Mouse (Mus musculus) stomach, postnatal 0 days (tissue): ENCODE results near the gene Gm973. TPM values are rescaled to one million over a fixed set of nuclear protein-coding genes. Genes with fewer than 3 reads are reported as not detected.

Experiments used
- ATAC-seq: fragments of 200-750 bp; cut with Nextera tagmentation; 2 replicates; pipeline ENCODE4 v1.8.0; 2017; ENCODE audit not compliant: low FRiP score, low TSS enrichment
- DNase-seq: peaks from one replicate; pipeline ENCODE4 v3.0.0-alpha.2; 2016; ENCODE audit warnings: low spot score
- H3K27ac ChIP-seq: fragments of 300-500 bp; sonication (generic); replicated peaks from 2 replicates; pipeline ENCODE4 v1.5.1; 2014; ENCODE audit warnings: mild to moderate bottlenecking, control low read depth
- H3K27me3 ChIP-seq: fragments of 300-500 bp; sonication (generic); 2 replicates; pipeline ENCODE4 v1.6.1; 2014; ENCODE audit warnings: low read length; ENCODE audit not compliant: control insufficient read depth, insufficient read depth
- H3K36me3 ChIP-seq: fragments of 300-500 bp; sonication (generic); 2 replicates; pipeline ENCODE4 v1.6.1; 2014; ENCODE audit warnings: low read length, mixed read lengths; ENCODE audit not compliant: control insufficient read depth, insufficient read depth
- H3K4me1 ChIP-seq: fragments of 300-500 bp; sonication (generic); replicated peaks from 2 replicates; pipeline ENCODE4 v1.6.1; 2014; ENCODE audit warnings: antibody characterized with exemption; ENCODE audit not compliant: control insufficient read depth, insufficient read depth
- H3K4me2 ChIP-seq: fragments of 300-500 bp; sonication (generic); replicated peaks from 2 replicates; pipeline ENCODE4 v1.6.1; 2014; ENCODE audit warnings: low read depth, mild to moderate bottlenecking, control low read depth, moderate library complexity
- H3K4me3 ChIP-seq: fragments of 300-500 bp; sonication (generic); 2 replicates; pipeline ENCODE4 v1.5.1; 2014; ENCODE audit warnings: low read depth, low read length, control low read depth
- H3K9ac ChIP-seq: fragments of 300-500 bp; sonication (generic); 2 replicates; pipeline ENCODE4 v1.6.1; 2014; ENCODE audit warnings: mild to moderate bottlenecking, low read length, control low read depth, mixed read lengths
- H3K9me3 ChIP-seq: fragments of 300-500 bp; sonication (generic); 2 replicates; pipeline ENCODE4 v1.6.1; 2016; ENCODE audit warnings: low read length; ENCODE audit not compliant: control insufficient read depth
- CTCF ChIP-seq: IDR thresholded peaks from 2 replicates; pipeline ENCODE4 v1.5.1; 2016; ENCODE audit warnings: antibody characterized with exemption, low read depth, mild to moderate bottlenecking, moderate library complexity
- EP300 ChIP-seq: optimal IDR thresholded peaks from 2 replicates; pipeline ENCODE3; 2016; ENCODE audit warnings: antibody characterized with exemption
- WGBS: fragments of 180-500 bp; shearing (Covaris S2); extraction: QIAGEN DNeasy Blood & Tissue Kit; methylation state at CpG from one replicate; pipeline ENCODE4 v1.1.7; 2014; 5-methylcytosine and 5-hydroxymethylcytosine counted together
- polyA plus RNA-seq: library from polyadenylated mRNA; unstranded; fragments of >200 nt; fragmentation: Nextera tagmentation; extraction: Ambion mirVana; gene quantifications from 2 replicates; pipeline ENCODE4 v1.2.1, GENCODE M21; 2015

The Gm973 gene
- 0.51 and 1.2 TPM in 2 replicates for polyA plus RNA-seq

GRCm38 (mm10) chr1:59516026-59516917, at the start of gene Gm973:
Gene Gm973 (plus strand): TSS chr1:59516264.
- peak; percentile 81 for ATAC-seq
- Histone ChIP-seq H3K9ac (peak within 1 kb of the TSS; percentile 41), H3K4me1 (peaks cover 3% of the 10 kb centered on the region; the same call in 1 of the 2 replicates), H3K4me2 (peak within 1 kb of the TSS; percentile 50), H3K27me3 (no peaks in the 10 kb centered on the region), H3K27ac (peak within 1 kb of the TSS; percentile 88), H3K9me3 (no peaks in the 10 kb centered on the region), H3K4me3 (peak within 1 kb of the TSS; percentile 25), H3K36me3 (no peaks in the 10 kb centered on the region)
- WGBS: 7% methylated on average over 25 of the region's 25 CpGs
- TF ChIP-seq EP300: no peak
- no peak for TF ChIP-seq CTCF
- peak; percentile 38 for DNase-seq

- ATAC-seq: no peak
- Histone ChIP-seq H3K9ac (no peak overlapping the region), H3K9me3 (no peaks in the 10 kb centered on the region), H3K4me1 (0 out of 2 replicates have a peak, but pooled peaks cover 2% of the 10 kb centered on the region), H3K4me2 (no peak overlapping the region), H3K36me3 (no peaks in the 10 kb centered on the region), H3K4me3 (no peak overlapping the region), H3K27ac (no peak overlapping the region), H3K27me3 (no peaks in the 10 kb centered on the region)
- no peak for DNase-seq
- TF ChIP-seq CTCF (no peak), EP300 (no peak)
- WGBS: 55% methylated on average over 4 of the region's 4 CpGs
Observed at GRCm38 (mm10) chr1:59469170-59469569, 46.9 kb upstream of the Gm973 start.

- Histone ChIP-seq H3K9ac (no peak overlapping the region), H3K27ac (no peak overlapping the region)
- WGBS: 66% methylated on average over 4 of the region's 4 CpGs
Observed at GRCm38 (mm10) chr1:59470766-59471165, 45.3 kb upstream of the Gm973 start.

GRCm38 (mm10) chr1:59472368-59473180, 43.5 kb upstream of the Gm973 start:
- H3K4me2 ChIP-seq: peak overlapping the region; percentile 20; the same call in 1 of the 2 replicates
- ATAC-seq: 0 out of 2 replicates have a peak, but pooled peaks have one; percentile 29

More at GRCm38 (mm10) chr1:59470766-59471165, 45.3 kb upstream of the Gm973 start:
- TF ChIP-seq EP300 (no peak), CTCF (no peak)
- Histone ChIP-seq H3K4me3 (no peak overlapping the region), H3K27me3 (no peaks in the 10 kb centered on the region), H3K9me3 (no peaks in the 10 kb centered on the region), H3K4me2 (no peak overlapping the region), H3K36me3 (no peaks in the 10 kb centered on the region), H3K4me1 (0 out of 2 replicates have a peak, but pooled peaks cover 2% of the 10 kb centered on the region)
- DNase-seq (no peak), ATAC-seq (0 out of 2 replicates have a peak, but pooled peaks have one; percentile 24)

GRCm38 (mm10) chr1:59473181-59473555, 42.9 kb upstream of the Gm973 start:
- WGBS: 27% methylated on average over 4 of the region's 4 CpGs
- Histone ChIP-seq H3K36me3 (no peaks in the 10 kb centered on the region), H3K27me3 (no peaks in the 10 kb centered on the region), H3K4me1 (0 out of 2 replicates have a peak, but pooled peaks cover 2% of the 10 kb centered on the region), H3K9ac (no peak overlapping the region), H3K27ac (no peak overlapping the region), H3K4me3 (no peak overlapping the region), H3K4me2 (no peak overlapping the region), H3K9me3 (no peaks in the 10 kb centered on the region)
- no peak for ATAC-seq
- DNase-seq: no peak
- TF ChIP-seq CTCF (no peak), EP300 (no peak)

More at GRCm38 (mm10) chr1:59472368-59473180, 43.5 kb upstream of the Gm973 start:
- H3K4me1 ChIP-seq: 0 out of 2 replicates have a peak, but pooled peaks cover 2% of the 10 kb centered on the region
- H3K27me3 ChIP-seq: no peaks in the 10 kb centered on the region
- H3K27ac ChIP-seq: no peak overlapping the region
- no peak overlapping the region for H3K4me3 ChIP-seq
- 31% methylated on average over 9 of the region's 11 CpGs for WGBS
- no peaks in the 10 kb centered on the region for H3K36me3 ChIP-seq
- no peaks in the 10 kb centered on the region for H3K9me3 ChIP-seq
- no peak for DNase-seq
- peak; percentile 24 for TF ChIP-seq CTCF
- no peak for TF ChIP-seq EP300
- no peak overlapping the region for H3K9ac ChIP-seq
